Mouse (Mus musculus): ENCODE measurements around the gene Actr1a.

The Actr1a gene

DNA sequence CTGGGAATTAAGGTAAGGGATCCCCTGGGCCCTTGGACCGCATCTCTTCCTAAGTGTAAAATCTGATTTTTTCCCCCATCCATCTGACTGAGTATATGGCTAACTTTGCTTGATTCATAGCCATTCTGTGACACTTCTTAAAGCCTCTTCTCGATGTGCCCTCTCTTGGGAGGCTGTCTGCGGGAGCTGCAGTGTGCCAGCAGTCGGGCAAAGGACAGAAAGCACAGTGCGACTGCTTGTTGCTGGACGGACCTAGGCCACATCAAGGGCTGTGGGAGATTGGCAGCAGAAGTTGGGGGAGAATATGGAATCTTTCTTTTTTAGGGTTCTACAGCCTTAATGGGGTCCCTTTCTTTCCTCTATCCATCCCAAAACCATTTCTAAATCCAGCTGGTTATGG is 3.8 kb upstream of the Actr1a start:
- DNase-seq, result no peak

- no peak for DNase-seq
Measured at GRCm38 (mm10) chr19:46398401-46398800, 2.9 kb upstream of the Actr1a start.

DNA sequence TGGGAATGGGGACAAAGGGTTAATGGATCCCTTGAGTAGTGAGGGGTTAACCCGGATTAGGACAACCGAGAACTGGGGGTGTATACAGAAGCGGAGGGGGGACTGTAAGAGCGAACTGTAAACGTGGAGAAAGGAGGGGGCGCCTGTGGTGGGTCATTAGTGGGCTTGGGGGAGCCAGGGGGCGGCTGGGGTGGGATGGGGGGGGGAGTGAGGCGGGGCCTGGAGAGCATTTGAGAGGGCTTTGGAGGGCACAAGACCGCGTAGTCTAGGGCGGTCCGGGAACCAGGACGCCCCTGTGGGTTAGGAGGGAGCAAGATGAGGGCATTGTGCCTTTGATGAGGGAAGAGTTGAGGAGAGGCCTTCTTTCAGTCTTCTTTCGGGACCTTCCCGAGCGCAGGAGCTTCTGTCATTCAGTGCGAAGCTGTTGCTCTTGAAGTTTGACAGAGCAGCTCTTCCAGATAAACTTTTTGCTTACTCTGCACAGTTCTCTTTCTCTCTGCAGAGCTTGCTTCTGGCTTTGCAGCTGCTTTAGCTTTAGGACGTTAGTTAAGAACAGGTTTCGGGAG is 2.0 kb upstream of the Actr1a start:
- peak; percentile 54 for DNase-seq

DNA sequence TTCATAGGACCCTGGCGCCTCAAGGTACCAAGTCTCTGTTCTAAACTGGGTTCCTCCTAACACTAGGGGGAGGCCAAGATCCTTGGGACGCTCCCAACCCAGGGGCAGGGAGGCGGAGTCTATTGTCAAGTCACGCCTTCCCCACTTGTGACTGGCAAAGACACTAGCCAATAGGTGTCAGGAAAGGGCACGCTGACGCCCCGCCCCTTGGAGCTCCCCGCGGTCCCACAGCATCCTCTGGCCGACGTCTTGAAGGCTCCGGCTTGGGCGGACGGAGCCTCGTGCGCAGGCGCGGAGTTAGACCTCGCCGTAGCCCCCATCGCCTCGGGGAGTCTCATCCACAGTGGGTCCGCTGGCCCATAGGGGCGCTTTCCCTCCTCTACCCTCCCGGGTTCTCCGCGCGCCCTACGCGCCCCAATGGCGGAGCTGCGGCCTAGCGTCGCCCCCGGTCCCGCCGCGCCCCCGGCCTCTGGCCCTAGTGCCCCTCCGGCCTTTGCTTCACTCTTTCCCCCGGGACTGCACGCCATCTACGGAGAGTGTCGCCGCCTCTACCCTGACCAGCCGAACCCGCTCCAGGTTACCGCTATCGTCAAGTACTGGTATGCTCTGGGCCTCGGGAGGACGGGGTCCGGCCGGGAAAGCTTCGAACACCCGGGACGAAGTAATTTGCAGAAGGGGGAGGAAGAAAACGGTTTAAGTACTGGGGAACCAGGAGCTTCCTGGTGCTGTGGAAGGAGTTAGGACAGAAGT is 1.3 kb upstream of the Actr1a start, which contains the start of gene Sufu:
Gene Sufu, plus strand, starts transcription at position 211 of the 750 bp plus-strand sequence.
- peak; percentile 100 for DNase-seq

GRCm38 (mm10) chr19:46396109-46396508 is 561 bp upstream of the Actr1a start:
- no peak for DNase-seq

- no peak for DNase-seq
Measured at GRCm38 (mm10) chr19:46394712-46395108, 838 bp downstream of the Actr1a start.

DNA sequence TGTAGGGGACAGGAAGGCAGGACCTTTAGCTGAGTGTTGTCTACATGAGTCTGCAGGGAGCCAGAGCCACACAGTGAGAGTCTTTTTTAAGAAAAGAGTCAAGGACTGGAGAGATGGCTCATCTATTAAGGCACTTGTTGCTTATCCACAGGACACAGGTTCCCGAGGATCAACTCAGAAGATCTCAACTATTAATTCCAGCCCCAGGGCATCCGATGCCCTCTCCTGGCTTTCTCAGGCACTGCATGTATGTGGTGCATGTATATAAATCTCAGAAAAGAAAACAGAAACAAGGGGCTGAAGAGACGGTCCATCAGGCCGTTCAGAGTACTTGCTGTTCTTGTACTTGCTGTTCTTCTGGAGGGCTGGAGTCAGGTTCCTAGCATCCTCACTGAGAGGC is 3.5 kb downstream of the Actr1a start:
- peak; percentile 43 for DNase-seq

GRCm38 (mm10) chr19:46389872-46390271 is 5.7 kb downstream of the Actr1a start:
- no peak for DNase-seq

DNA sequence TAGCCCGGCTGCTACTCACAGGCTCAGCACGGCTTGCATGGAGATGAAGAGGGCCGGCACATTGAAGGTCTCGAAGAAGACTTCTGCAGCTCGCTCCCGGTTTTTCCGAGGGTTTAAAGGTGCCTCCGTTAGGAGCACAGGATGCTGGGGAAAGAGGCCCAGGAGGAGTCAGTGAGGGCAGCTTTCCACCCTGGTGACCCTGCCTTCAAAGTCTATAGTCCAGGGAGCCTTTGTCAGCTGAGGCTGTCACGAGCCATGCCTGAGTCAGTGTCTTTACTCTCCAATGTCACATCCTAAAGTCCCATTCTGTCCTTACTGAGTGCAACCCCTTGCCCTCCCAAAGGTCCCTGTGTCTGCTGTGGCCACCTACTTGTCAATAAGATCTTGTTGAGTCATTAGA is 13.3 kb downstream of the Actr1a start:
- no peak for DNase-seq

- no peak for DNase-seq
Measured at GRCm38 (mm10) chr19:46375891-46376290, 19.7 kb downstream of the Actr1a start.

GRCm38 (mm10) chr19:46375489-46375888 is 20.1 kb downstream of the Actr1a start:
- DNase-seq, result no peak

DNA sequence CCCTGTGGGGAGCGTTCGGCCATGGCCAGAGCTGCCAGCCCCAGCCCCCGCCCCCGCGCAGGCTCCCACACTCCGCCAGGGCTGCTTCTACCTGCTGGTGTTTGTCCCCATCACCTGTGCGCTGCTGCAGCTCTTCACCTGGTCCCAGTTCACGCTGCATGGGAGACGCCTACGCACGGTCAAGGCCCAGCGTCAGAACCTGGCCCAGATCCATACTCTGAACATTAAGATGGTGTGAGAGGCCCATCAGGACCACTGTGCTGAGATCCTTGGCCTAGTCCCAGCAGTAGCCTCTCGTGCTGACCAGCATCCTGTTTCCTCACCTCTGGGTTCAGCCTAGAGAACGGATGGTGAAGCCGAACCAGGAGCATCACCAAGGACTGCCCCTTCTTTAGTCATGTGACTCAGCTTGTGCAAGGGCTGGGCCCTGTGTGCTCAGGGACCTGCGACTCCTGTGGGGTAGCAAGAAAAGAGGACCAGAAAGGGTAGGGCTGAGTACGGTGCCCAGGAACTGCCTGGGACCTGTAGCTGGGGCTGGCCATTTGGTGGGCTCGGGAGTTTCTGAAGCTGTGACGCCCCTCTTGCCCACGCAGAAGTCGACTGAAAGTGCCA is 21.0 kb downstream of the Actr1a start:
- DNase-seq, result no peak

DNA sequence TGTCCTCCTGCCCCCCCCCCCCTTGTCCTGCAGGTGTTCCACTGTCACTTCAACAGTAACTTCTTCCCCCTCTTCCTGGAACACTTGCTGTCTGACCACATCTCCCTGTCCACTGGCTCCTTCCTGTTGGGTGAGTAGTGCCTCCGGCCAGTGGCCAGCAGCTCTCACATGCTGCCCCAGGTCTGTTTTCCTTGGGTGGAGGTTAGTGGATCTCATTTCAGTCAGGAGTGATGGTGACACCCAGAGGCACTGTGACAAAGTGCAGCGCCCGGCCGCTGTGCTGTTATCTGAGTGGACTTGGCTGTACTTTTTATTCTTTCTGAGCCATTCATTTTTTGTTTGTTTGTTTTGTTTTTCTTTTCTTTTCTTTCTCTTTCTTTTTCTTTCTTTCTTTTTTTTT is 26.3 kb downstream of the Actr1a start:
- peak; percentile 76 for DNase-seq

DNA sequence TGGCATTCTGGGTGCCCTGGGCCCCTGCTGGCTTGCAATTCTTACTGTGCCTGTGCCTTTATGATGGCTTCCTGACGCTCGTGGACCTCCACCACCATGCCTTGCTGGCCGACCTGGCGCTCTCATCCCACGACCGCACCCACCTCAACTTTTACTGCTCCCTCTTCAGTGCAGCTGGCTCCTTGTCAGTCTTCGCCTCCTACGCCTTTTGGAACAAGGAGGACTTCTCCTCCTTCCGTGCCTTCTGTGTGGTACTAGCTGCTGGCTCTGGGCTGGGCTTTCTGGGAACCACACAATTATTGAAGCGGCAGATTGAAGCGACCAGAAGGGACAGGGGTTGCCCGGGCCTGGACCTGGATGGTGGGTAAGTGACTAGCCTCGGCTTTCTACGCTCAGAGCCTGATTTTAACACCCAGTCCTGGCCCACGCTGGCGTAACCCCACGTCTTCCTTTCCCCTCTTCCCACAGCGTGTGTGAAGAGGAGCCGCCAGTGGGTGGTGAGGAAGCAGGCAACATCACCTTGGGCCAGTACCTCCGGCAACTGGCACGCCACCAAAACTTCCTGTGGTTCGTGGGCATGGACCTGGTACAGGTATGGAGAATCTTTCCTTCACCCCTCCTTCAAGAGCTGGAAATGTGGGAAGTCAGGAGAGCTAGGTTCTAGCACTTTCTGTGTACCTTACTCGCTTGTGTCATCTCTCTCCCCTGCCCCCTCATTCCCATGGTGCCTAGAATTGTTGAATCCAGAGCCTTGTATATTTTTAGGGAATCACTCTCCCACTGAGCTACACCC is 27.6 kb downstream of the Actr1a start:
- no peak for DNase-seq

GRCm38 (mm10) chr19:46363294-46364009 is 32.1 kb downstream of the Actr1a start:
- DNase-seq, result no peak

DNA sequence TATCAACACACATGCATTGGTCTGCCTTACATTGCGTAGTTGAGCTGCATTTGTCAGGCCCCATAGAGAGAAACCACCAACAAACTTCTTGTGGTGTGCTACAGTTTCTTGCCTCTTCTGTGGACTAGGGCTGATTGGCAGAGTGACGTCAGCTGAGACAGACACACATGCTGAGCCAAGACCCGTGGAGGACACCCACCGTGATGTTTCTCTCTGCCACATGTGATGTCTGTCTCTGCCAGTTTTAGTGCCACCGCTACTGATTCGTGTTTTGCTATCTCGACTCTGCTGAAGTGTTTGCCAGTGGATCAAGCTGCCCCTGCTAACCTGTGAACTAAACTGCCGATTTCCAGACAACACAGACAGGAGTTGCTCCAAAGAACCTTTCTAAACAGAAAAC is 33.4 kb downstream of the Actr1a start:
- no peak for DNase-seq

GRCm38 (mm10) chr19:46358381-46358780 is 37.2 kb downstream of the Actr1a start:
- no peak for DNase-seq

DNA sequence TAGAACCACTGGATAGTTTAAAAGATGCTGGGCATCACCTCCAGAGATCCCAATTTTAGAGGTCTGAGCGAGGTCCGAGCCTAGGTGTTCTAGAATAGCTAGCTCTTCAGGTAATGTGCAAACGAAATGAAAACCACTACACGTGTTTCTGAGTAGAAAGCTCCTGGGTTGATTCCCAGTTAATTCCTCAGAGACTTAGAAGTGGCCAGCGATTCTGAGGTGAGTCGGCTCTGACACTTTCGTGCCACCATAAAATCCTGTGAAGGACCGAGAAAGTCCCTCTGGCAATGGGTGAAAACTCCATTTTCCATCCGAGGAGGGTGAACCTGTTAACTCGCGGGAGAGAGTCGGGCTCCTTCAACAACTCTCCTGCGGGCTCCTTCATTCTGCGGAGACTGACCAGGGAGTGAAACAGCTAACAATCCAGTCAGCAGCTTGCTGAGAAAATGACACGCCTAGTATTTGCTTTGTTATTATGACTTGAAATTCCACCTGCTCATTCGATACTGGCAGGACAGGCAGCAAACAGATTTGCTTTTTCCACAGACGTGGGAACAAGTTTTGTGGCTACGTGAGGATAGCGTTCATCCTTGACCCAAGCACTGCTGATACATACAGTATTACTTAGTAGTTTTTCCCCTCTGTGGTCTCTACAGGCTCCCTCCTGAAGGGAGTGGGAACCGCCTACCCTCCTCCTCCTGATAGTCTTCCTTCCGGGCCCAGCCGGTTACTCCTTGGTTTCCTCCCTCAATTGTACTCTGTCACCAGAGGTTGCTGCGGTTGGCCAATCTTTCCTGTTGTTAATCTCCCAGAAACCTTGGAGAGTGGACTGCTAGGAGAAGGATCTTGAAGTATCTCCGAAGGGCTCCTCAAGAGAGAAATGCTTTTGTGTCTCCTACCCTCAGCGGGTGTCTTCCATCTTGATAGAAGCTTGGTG is 37.9 kb downstream of the Actr1a start:
- DNase-seq, result no peak

DNA sequence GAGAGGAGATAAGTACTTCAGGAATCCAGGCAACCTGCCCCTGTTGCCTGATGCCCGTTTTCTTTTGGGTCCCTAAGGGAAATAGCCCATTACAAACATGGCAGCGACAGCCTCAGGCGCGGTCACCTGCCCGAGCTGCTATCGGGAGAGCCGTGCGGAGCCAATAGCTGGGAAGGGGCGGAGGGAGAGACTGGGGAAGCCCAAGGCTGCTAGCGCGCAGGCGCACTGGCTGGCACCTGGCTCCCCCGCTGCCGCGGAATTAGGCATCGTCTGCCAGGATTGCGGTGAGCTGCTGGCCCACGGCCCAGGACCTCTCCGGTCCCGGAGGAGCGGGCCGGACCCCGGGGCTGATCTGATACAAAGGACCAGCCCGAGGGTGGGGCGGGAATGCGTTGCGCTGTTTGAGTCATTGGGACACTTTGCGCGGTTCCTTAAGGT is 38.8 kb downstream of the Actr1a start:
- peak; percentile 94 for DNase-seq

- DNase-seq, result no peak
Measured at GRCm38 (mm10) chr19:46350168-46350932, 45.2 kb downstream of the Actr1a start, which contains the start of gene 2310034G01Rik. 2310034G01Rik (minus strand) TSS chr19:46350302.

- DNase-seq, result no peak
Measured at GRCm38 (mm10) chr19:46349550-46349949, 46.0 kb downstream of the Actr1a start.

Measured in embryo, embryonic 11 days (tissue).